Mouse (Mus musculus): ENCODE results near the gene 0610040J01Rik.
"Not testable (repeated sequence)": the region's sequence is repeated elsewhere in the genome, so short reads cannot be mapped to it uniquely, and the experiment has no call there.

Gene 0610040J01Rik

DNA sequence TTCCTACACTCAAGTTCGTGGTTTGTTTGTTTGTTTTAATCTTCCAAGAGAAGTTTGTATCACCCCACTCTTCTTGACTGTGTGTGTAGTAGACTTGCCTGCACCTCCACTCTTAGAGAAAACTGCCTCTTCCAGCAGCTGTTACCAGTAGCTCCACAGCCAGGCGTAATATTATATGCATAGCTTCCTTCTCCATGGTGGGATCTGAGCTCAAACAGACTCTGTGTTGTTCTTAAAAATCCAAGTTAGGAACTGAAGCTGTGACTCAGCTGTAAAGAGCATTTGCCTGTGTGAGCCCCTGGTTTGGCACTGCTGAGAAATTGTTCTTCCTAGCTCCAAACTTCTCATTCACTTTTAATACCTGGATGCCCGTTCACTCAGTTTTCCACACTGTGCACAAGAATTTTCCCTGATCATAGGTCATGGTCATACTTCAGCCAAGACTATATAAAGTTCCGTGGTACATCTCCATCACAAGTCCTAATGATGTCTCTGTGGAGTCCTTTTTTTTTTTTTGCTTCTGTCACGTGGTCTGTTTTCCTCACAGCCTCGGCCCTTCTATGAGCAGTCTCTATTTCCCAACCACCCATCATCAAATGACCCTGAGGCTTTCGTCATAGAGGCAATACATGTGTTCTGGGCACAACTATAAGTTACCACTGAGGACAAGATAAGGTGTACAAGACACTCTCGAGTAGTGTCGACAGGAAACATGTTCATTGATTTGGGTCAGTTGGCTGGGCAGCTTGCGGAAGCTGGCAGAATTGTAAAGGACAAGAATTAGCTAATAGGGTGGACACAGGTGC is 16.4 kb downstream of the 0610040J01Rik start:
- no peak for DNase-seq (ENCODE audit: low spot score)

- DNase-seq (ENCODE audit: low spot score) = no peak
These were observed 18.9 kb downstream of the 0610040J01Rik start for GRCm38 (mm10) chr5:63831054-63831453.

GRCm38 (mm10) chr5:63833955-63834354 is 21.8 kb downstream of the 0610040J01Rik start:
- no peak for DNase-seq (ENCODE audit: low spot score)

DNA sequence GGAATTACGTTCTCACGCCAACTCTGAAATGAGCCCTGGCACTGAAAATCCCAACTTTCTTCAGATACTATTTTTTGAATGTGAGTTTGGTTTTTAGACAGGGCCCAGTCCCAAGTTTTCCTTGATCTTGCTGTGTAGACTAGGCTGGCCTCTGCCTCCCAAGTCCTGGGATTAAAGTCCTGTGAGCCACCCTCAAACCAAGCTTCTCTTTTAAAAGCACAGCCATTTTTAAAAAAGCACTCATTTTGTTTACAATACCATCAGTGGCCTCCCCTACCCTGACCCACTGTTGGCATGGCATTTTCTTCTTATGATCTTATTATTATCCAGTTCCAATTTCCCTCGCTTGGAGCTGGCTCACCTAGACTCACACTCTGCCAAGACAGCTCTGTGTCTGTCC is 22.3 kb downstream of the 0610040J01Rik start:
- DNase-seq (ENCODE audit: low spot score) = no peak

- no peak for DNase-seq (ENCODE audit: low spot score)
These were observed 25.0 kb downstream of the 0610040J01Rik start for GRCm38 (mm10) chr5:63837115-63837514.

DNA sequence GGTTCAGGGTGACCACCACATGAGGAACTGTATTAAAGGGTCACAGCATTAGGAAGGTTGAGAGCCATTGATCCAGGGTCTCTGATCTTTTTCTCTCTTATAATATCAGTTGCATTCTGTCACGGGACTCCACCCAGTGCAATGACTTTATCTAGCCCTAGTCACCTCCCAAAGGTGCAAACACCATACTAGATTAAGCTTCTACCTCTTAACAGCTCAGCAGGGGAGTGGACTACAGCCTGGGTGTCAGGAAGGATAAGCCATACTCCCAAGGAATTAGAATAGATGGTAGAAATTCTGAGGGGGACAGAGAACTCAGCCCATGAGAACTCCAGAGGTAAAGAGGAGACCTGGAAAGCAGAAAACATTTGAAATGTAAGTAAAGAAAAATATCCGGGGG is 25.7 kb downstream of the 0610040J01Rik start:
- no peak for DNase-seq (ENCODE audit: low spot score)

DNA sequence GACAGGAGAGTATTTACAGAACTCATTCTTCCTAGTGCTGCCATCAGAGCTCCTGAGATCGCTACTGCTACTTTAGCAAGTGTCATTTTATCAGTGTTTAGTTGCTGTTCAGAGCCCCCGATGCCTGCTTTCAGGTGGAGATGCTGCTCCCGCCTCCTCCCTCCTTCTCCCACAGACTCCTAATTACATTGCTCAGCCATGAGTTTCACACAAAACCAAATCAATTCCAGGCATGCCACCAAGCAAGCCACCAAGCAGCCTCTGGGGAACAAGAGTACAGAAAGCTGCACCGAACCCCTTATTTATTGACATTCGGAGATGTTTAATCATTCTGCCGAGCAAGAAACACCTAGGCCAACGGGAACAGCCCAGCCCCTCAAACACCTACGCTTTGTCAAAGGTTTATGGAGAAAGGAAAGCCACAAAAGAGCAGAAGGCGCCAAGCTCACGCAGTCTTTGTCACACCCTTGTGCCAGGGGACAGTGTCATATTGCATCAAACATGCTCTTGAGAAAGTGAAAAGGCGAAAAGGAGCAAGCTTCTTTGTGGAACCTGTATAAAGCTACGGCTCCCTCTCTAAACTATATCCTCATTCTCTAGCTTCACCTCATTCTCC is 27.7 kb downstream of the 0610040J01Rik start:
- DNase-seq (ENCODE audit: low spot score) = no peak

DNA sequence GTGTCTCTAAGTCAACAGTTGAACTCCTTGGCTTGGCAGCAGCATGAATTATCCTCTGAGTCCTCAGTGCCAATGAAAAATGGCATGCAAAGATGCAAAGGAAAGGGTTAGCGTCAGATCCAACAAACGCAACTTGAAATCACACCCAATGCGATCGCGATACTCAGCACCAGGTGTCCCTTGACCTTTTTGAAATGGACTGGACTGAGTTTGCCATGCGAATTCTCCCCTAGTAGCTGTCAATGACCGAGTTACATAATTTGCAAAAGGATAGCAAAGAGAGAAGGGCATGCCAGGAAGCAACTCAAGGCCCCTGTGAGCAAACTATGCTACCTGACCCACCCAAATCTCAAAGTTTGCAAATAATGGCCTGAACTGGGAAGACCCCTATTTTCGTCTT is 34.9 kb downstream of the 0610040J01Rik start:
- DNase-seq (ENCODE audit: low spot score) = no peak

DNA sequence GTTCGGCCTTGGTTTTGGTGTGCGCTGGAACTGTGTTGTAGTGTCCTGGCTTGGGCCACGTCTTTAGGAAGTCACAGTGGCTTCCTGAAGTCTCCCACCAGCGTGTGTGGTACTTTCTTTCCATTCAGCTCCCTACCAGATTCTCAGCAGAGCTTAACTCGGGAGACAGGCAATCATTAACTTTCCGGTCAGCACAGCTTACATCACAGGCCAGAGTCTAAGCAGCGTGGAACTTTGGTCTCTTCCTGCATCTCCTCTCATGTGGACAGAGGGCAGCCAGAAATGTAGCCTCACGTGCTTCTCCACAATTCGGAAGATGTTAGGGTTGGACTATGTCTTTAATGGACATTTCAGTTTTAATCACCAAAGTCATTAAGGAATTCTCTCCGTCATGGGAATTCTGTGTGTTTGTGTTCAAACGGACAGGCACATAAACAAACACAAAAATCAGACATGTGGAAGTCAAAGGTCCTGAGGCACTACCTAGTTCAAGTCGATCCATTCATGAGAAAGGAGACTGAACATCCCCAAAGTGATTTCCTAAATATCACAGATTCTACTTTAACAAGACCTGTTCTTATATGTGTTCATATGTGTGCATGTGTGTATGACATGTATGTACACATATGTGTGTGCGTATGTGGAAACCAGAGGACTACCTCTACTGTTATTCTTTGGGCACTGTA is 35.5 kb downstream of the 0610040J01Rik start:
- no peak for DNase-seq (ENCODE audit: low spot score)

DNA sequence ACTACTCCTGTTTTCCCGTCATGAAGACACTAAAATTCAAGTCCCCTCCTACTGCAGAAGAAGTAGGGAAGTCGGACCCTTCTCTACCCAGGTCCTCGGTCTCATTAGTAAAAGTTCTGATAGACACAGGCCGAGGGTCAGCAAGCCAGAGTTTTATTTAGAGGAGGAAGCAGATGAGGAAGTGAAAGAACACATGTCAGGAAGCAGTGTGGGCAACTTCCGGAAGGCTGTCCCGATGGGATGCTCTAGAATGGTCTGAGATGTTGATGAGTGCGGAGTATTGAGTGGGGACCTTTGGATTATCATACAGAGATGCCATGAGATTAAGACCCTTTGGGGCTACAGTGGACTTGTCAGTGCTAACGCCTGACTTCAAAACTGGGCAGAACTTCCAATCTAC is 46.7 kb downstream of the 0610040J01Rik start:
- DNase-seq (ENCODE audit: low spot score) = no peak

GRCm38 (mm10) chr5:63867421-63867820 is 55.3 kb downstream of the 0610040J01Rik start:
- DNase-seq (ENCODE audit: low spot score) = no peak

- DNase-seq (ENCODE audit: low spot score) = peak; percentile 3
These were observed 60.2 kb downstream of the 0610040J01Rik start for GRCm38 (mm10) chr5:63872176-63872932.

GRCm38 (mm10) chr5:63874880-63875279 is 62.7 kb downstream of the 0610040J01Rik start:
- no peak for DNase-seq (ENCODE audit: low spot score)

DNA sequence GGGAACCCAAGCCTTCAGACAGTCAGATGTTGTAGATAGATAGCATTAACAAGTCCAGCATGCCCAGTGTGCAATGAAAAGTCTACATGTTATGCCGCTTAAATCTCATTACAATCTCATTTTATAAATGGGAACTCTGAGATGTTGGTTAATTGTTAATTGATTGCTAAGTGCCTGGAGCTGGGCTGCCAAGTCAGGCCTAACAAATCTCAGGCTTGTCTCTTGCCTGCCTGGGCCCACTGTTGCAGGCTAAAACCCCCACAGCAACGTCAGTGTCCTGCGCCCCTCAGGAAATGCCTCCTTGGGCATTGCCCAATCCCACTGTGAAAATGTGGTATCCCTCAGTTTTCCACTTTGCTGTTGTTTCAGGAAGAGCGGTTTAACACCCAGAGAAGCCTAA is 63.9 kb downstream of the 0610040J01Rik start:
- DNase-seq (ENCODE audit: low spot score) = no peak

DNA sequence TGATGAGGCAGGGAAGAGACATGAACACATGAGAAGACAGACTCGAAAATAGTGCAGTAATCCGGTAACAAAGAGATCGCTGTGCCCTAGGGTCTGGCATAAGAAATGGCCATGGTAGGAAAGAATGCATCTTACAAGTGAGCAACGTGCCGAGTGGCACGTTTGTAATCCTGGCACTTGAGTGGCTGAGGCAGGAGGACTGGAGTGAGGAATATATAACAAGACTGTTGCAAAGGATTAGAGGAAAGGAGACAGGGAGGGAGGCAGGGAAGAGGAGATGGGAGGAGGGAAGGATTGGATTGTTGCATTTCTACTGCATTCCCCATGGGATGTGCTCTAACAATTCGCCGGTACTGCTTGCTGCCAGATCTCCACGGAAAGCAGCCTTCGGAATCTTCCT is 66.9 kb downstream of the 0610040J01Rik start:
- no peak for DNase-seq (ENCODE audit: low spot score)

- no peak for DNase-seq (ENCODE audit: low spot score)
These were observed 74.1 kb downstream of the 0610040J01Rik start for GRCm38 (mm10) chr5:63886292-63886691.

- DNase-seq (ENCODE audit: low spot score) = no peak
These were observed 74.5 kb downstream of the 0610040J01Rik start for GRCm38 (mm10) chr5:63886709-63887108.

- no peak for DNase-seq (ENCODE audit: low spot score)
These were observed 74.9 kb downstream of the 0610040J01Rik start for GRCm38 (mm10) chr5:63887111-63887510.

- no peak for DNase-seq (ENCODE audit: low spot score)
These were observed 79.1 kb downstream of the 0610040J01Rik start for GRCm38 (mm10) chr5:63891241-63891640.

GRCm38 (mm10) chr5:63891912-63892311 is 79.7 kb downstream of the 0610040J01Rik start:
- no peak for DNase-seq (ENCODE audit: low spot score)

DNA sequence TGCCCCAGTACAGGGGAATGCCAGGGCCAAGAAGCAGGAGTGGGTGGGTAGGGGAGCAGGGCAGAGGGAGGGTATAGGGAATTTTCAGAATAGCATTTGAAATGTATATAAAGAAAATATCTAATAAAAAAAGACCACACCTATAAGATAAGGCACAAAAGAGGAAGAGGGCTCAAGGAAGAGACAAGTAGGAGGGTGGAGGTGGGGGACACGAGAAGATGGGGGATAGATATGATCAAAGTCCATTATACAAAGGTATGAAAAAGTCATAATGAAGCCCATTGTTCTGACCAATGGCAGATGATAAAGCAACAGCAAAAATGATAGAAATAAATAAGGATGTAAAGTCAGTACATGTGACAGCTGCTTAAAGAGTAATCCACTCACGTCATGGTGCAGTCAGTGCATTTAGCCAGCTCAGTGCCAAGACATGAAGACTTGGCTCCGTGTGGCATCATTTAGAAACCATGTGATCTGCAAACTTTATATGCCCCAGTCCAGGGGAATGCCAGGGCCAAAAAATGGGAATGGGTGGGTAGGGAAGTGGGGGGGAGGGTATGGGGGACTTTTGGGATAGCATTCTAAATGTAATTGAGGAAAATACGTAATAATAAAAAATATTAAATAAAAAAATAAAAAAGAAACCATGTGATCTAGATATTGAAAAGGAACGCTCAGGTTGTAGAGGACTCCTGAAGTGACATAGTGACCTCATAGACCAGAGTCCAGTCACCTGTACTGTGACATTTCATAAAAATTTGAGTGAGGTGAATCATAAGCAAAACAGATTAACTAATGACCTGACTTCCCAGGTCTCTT is 85.0 kb downstream of the 0610040J01Rik start:
- not testable (repeated sequence) for DNase-seq (ENCODE audit: low spot score)

GRCm38 (mm10) chr5:63897820-63898110 is 85.6 kb downstream of the 0610040J01Rik start:
- no peak for DNase-seq (ENCODE audit: low spot score)
